16 mouse cellular contexts compared by ENCODE assay signal in the genomic region with DNA sequence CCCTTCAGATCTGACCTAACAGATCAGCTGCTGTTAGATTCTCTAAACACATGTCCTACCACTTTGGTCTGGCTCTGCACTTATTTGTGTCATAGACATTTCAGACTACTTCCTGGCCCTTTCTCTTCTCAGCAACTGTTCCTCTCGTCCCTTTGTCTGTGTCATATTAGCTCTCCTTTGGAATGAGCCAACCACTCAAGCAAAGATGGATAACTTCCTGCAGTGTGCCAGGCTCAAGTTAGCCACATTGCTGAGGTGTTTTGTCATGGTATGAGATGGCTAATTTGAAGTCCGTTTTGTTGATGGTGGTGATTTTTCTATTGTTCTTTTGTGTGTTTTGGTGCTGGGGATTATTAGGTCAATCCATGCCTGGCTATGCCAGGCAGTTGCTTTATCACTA.
"Had no signal": no experiment of that assay in that cellular context is flagged by ENCODE, and none has a peak within 500 bp of the region (broad histone marks: within the 10 kb centered on the region; RNA-seq: fewer than 3 reads in every experiment).

No protein-coding gene starts in this region.

- H3K27ac ChIP-seq: macrophage; midbrain, embryonic 13.5 days; neural tube, embryonic 12.5 days; stomach, embryonic 15.5 days; stomach, postnatal 0 days had no signal

- H3K9me3 ChIP-seq: megakaryocyte, embryonic 14.5 days; midbrain, embryonic 13.5 days; neural tube, embryonic 12.5 days; stomach, embryonic 15.5 days had no signal

- ATAC-seq: midbrain, embryonic 13.5 days; midbrain, embryonic 16.5 days had no signal

- H3K4me2 ChIP-seq: lung, embryonic 14.5 days; midbrain, embryonic 11.5 days; midbrain, embryonic 13.5 days; neural tube, embryonic 12.5 days; stomach, embryonic 15.5 days had no signal

- H3K9ac ChIP-seq: lung, embryonic 14.5 days; midbrain, embryonic 13.5 days; neural tube, embryonic 12.5 days; stomach, embryonic 15.5 days had no signal

- H3K4me3 ChIP-seq: megakaryocyte, embryonic 14.5 days; midbrain, embryonic 13.5 days; neural tube, embryonic 12.5 days; stomach, embryonic 15.5 days had no signal

- DNase-seq: lung, adult 18-20 months; lung, embryonic 14.5 days; lung, postnatal 14 days; lung, postnatal 36 days; right cerebral cortex, postnatal 14 days; thymus, adult 2 months; thymus, postnatal 25 days; thymus, postnatal 4 days had no signal

- H3K27me3 ChIP-seq: megakaryocyte, embryonic 14.5 days; midbrain, embryonic 13.5 days; neural tube, embryonic 12.5 days; stomach, embryonic 15.5 days had no signal

- H3K36me3 ChIP-seq: midbrain, embryonic 13.5 days; neural tube, embryonic 12.5 days; stomach, embryonic 15.5 days had no signal

- H3K4me1 ChIP-seq: midbrain, embryonic 13.5 days; neural tube, embryonic 12.5 days; stomach, embryonic 15.5 days had no signal
